In the genomic region with DNA sequence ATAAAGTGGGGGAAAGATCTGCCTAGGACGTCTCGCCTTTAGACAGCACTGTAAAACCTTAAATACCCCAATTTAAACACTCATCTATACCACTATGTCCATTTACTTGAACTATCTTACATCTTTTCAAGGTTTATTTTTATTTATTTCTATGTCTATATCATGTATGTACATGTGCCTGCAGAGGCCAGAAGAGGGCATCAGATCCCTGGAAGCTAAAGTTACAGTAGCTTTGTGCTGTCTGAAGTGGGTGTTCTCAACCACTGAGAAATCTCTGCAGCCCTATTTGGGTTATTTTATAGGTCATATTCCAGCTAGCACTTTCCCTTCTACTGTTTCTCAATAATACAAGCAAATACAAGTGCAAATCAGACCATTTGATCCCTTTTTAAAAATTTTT, we compare ENCODE assay signal across 12 mouse cellular contexts. TPM values are rescaled to one million over a fixed set of nuclear protein-coding genes. Genes with fewer than 3 reads are reported as not detected.
DNase-seq lines count a peak whose midpoint lies in the region; ATAC-seq and TF ChIP-seq lines count a peak whose summit lies in the region.
"Had no signal": no experiment of that assay in that cellular context is flagged by ENCODE, and none has a peak within 500 bp of the region (broad histone marks: within the 10 kb centered on the region; RNA-seq: fewer than 3 reads in every experiment).

No protein-coding gene starts in this region.

- H3K36me3 ChIP-seq in heart, adult 2 months (ENCODE audit: control insufficient read depth, insufficient read depth, low read length): peaks cover 10% of the 10 kb centered on the region
- H3K36me3 ChIP-seq in liver, embryonic 14.5 days (replicated peaks; ENCODE audit: control insufficient read depth, insufficient read depth, low read depth): peaks cover 66% of the 10 kb centered on the region
- H3K36me3 ChIP-seq in liver, embryonic 11.5 days (ENCODE audit: control insufficient read depth, insufficient read depth, low read length): peaks cover 44% of the 10 kb centered on the region

- H3K79me2 ChIP-seq in heart, adult 2 months (replicated peaks; ENCODE audit: control insufficient read depth, insufficient read depth, low read length): no peaks in the 10 kb centered on the region

- H3K4me3 ChIP-seq in heart, adult 2 months: no peak overlapping the region
- no peak overlapping the region for H3K4me3 ChIP-seq in liver, embryonic 14.5 days (ENCODE audit: insufficient read depth in 1 of 2, low read depth in 2 of 2, low read length in 2 of 2)
- no peak overlapping the region for H3K4me3 ChIP-seq in liver, embryonic 11.5 days (ENCODE audit: low read depth, low read length)
- H3K4me3 ChIP-seq: heart, embryonic 12.5 days; limb, embryonic 13.5 days had no signal

- no peaks in the 10 kb centered on the region for H3K4me1 ChIP-seq in heart, adult 2 months (ENCODE audit: control insufficient read depth, insufficient read depth, low read length)
- H3K4me1 ChIP-seq in liver, embryonic 14.5 days (replicated peaks; ENCODE audit: control insufficient read depth in 2 of 2, insufficient read depth in 2 of 2, low read length in 1 of 2): no peaks in the 10 kb centered on the region
- H3K4me1 ChIP-seq in liver, embryonic 11.5 days (replicated peaks; ENCODE audit: control insufficient read depth, insufficient read depth, low read length): no peaks in the 10 kb centered on the region
- H3K4me1 ChIP-seq: heart, embryonic 12.5 days; limb, embryonic 13.5 days had no signal

- no peak for TF ChIP-seq POLR2A in heart, adult 2 months (IDR thresholded peaks at IDR 0.05; ENCODE audit: insufficient read depth, low read depth, low read length)

- no peaks in the 10 kb centered on the region for H3K9me3 ChIP-seq in liver, embryonic 14.5 days (ENCODE audit: control insufficient read depth, low read length)
- H3K9me3 ChIP-seq in liver, embryonic 11.5 days (ENCODE audit: control insufficient read depth, low read length): no peaks in the 10 kb centered on the region
- H3K9me3 ChIP-seq: heart, embryonic 12.5 days; limb, embryonic 13.5 days had no signal

- no peaks in the 10 kb centered on the region for H3K27me3 ChIP-seq in heart, adult 2 months (ENCODE audit: control insufficient read depth, insufficient read depth, low read length)
- no peaks in the 10 kb centered on the region for H3K27me3 ChIP-seq in liver, embryonic 14.5 days (ENCODE audit: control insufficient read depth, insufficient read depth, low read length)
- no peaks in the 10 kb centered on the region for H3K27me3 ChIP-seq in liver, embryonic 11.5 days (replicated peaks; ENCODE audit: control insufficient read depth, insufficient read depth, low read length)
- H3K27me3 ChIP-seq: heart, embryonic 12.5 days; limb, embryonic 13.5 days had no signal

- H3K9ac ChIP-seq in heart, adult 2 months (ENCODE audit: low read depth, low read length): no peak overlapping the region
- no peak overlapping the region for H3K9ac ChIP-seq in liver, embryonic 14.5 days (replicated peaks)
- no peak overlapping the region for H3K9ac ChIP-seq in liver, embryonic 11.5 days (ENCODE audit: low read depth, low read length)
- H3K9ac ChIP-seq: heart, embryonic 12.5 days; hindbrain, embryonic 14.5 days; limb, embryonic 13.5 days had no signal

- TF ChIP-seq CTCF in heart, adult 2 months (IDR thresholded peaks at IDR 0.05): peak; percentile 59
- TF ChIP-seq CTCF in liver, embryonic 14.5 days (IDR thresholded peaks at IDR 0.05; ENCODE audit: low read depth): peak; percentile 13; the same call in 1 of the 2 replicates

- H3K4me2 ChIP-seq in liver, embryonic 14.5 days (ENCODE audit: low read depth): no peak overlapping the region
- no peak overlapping the region for H3K4me2 ChIP-seq in liver, embryonic 11.5 days
- H3K4me2 ChIP-seq: heart, embryonic 12.5 days; hindbrain, embryonic 14.5 days; limb, embryonic 13.5 days had no signal

- WGBS in heart, adult 2 months: 89% methylated on average over 2 of the region's 2 CpGs
- WGBS in liver, embryonic 14.5 days (ENCODE audit: insufficient replicate concordance): 80% methylated on average over 2 of the region's 2 CpGs
- WGBS in liver, embryonic 11.5 days: 87% methylated on average over 2 of the region's 2 CpGs

- ATAC-seq in liver, embryonic 14.5 days (ENCODE audit: insufficient read depth): no peak
- no peak for ATAC-seq in liver, embryonic 11.5 days (replicated peaks; ENCODE audit: low FRiP score)
- no peak for ATAC-seq in frontal cortex, adult (ENCODE audit: low TSS enrichment)

- intact Hi-C loops in heart, adult 2 months (cut with DNase I): loop anchor here (5.0 kb wide), 1 partner anchor 265 kb away; no protein-coding TSS in a partner anchor
- intact Hi-C loops in heart, postnatal 14 days (cut with DNase I): loop anchor here (5.0 to 10.0 kb wide), 3 partner anchors 85 to 413 kb away; no protein-coding TSS in a partner anchor

- no peak overlapping the region for H3K27ac ChIP-seq in heart, adult 2 months
- no peak overlapping the region for H3K27ac ChIP-seq in liver, embryonic 14.5 days
- no peak overlapping the region for H3K27ac ChIP-seq in liver, embryonic 11.5 days (ENCODE audit: low read depth, low read length)
- H3K27ac ChIP-seq: hindbrain, embryonic 14.5 days; limb, embryonic 13.5 days had no signal

- no peak for DNase-seq in heart, adult 2 months
- no peak for DNase-seq in heart, postnatal 14 days
- no peak for DNase-seq in liver, embryonic 14.5 days (ENCODE audit: low read depth in 3 of 3, low spot score in 3 of 3)
- DNase-seq in liver, embryonic 11.5 days (ENCODE audit: low spot score): no peak
- DNase-seq in 416B (ENCODE audit: low read depth): peak; percentile 45
- DNase-seq in adipocyte (ENCODE audit: low spot score): peak; percentile 40
- DNase-seq in embryo, embryonic 10.5 days (ENCODE audit: low spot score): no peak
- DNase-seq: lung, postnatal 14 days had no signal

- TF ChIP-seq EP300 in heart, adult 2 months (IDR thresholded peaks at IDR 0.05; ENCODE audit: insufficient read depth, low read depth, low read length): no peak
- no peak for TF ChIP-seq EP300 in liver, embryonic 14.5 days (IDR thresholded peaks at IDR 0.05; ENCODE audit: low read depth)

RNA-seq across cellular contexts. Expression of a gene that starts 22.1 kb away (rescaled TPM):
- 10 to 100 TPM; 65.6 to 70.2 TPM for total RNA-seq in heart, adult 2 months (2021)
- 28.0 and 67.6 TPM in 2 replicates for polyA plus RNA-seq in heart, adult 2 months (2012; rRNA removed)
- total RNA-seq in heart, postnatal 14 days (2021): 10 to 100 TPM; 77.8 to 81.2 TPM
- 175 and 241 TPM in 2 replicates for polyA plus RNA-seq in liver, embryonic 14.5 days (2012; rRNA removed)
- polyA plus RNA-seq in liver, embryonic 14.5 days (2014; fragmentation: Nextera tagmentation; extraction: Ambion mirVana): 488 and 500 TPM in 2 replicates
- polyA plus RNA-seq in liver, embryonic 11.5 days (2014; fragmentation: Nextera tagmentation; extraction: Ambion mirVana): 690 and 722 TPM in 2 replicates

RNA-seq across cellular contexts. Expression of a gene that starts 28.5 kb away (rescaled TPM):
- 1 to 10 TPM; 3.2 to 3.3 TPM for total RNA-seq in heart, adult 2 months (2021)
- 2.3 and 5.5 TPM in 2 replicates for polyA plus RNA-seq in heart, adult 2 months (2012; rRNA removed)
- total RNA-seq in heart, postnatal 14 days (2021): 1 to 10 TPM; 3.4 to 5.8 TPM
- 0.27 and 1.4 TPM in 2 replicates for polyA plus RNA-seq in liver, embryonic 14.5 days (2012; rRNA removed)
- polyA plus RNA-seq in liver, embryonic 14.5 days (2014; fragmentation: Nextera tagmentation; extraction: Ambion mirVana): not detected in 2 replicates
- polyA plus RNA-seq in liver, embryonic 11.5 days (2014; fragmentation: Nextera tagmentation; extraction: Ambion mirVana): not detected in 2 replicates
- polyA plus RNA-seq: heart, embryonic 12.5 days; hindbrain, embryonic 14.5 days; limb, embryonic 13.5 days had no signal

RNA-seq across cellular contexts. Expression of a gene that starts 28.9 kb away (rescaled TPM):
- 10 to 100 TPM; 14.5 to 15.0 TPM for total RNA-seq in heart, adult 2 months (2021)
- polyA plus RNA-seq in heart, adult 2 months (2012; rRNA removed): 2.5 and 6.2 TPM in 2 replicates
- total RNA-seq in heart, postnatal 14 days (2021): 10 to 100 TPM; 28.3 to 29.5 TPM
- polyA plus RNA-seq in liver, embryonic 14.5 days (2012; rRNA removed): 1.4 and 1.6 TPM in 2 replicates
- polyA plus RNA-seq in liver, embryonic 14.5 days (2014; fragmentation: Nextera tagmentation; extraction: Ambion mirVana): 1.6 and 1.7 TPM in 2 replicates
- 4.4 and 4.5 TPM in 2 replicates for polyA plus RNA-seq in liver, embryonic 11.5 days (2014; fragmentation: Nextera tagmentation; extraction: Ambion mirVana)

RNA-seq across cellular contexts. Expression of a gene that starts 57.7 kb away (rescaled TPM):
- under 1 TPM; 0.36 to 0.73 TPM for total RNA-seq in heart, adult 2 months (2021)
- 0.45 and 0.47 TPM in 2 replicates for polyA plus RNA-seq in heart, adult 2 months (2012; rRNA removed)
- total RNA-seq in heart, postnatal 14 days (2021): under 1 TPM; 0.19 to 0.51 TPM
- polyA plus RNA-seq in liver, embryonic 14.5 days (2012; rRNA removed): 0.69 and 1.1 TPM in 2 replicates
- polyA plus RNA-seq in liver, embryonic 14.5 days (2014; fragmentation: Nextera tagmentation; extraction: Ambion mirVana): 0.33 and 0.55 TPM in 2 replicates
- polyA plus RNA-seq in liver, embryonic 11.5 days (2014; fragmentation: Nextera tagmentation; extraction: Ambion mirVana): 0.62 and 0.78 TPM in 2 replicates
- polyA plus RNA-seq: hindbrain, embryonic 14.5 days had no signal

Comparison
In these comparisons a context has a peak if more than half of its experiments do, and no peak if none do; other contexts are left out.
1. DNase-seq: peak in 416B (single experiment) and adipocyte (single experiment); none in heart, adult 2 months (0 of 2), heart, postnatal 14 days (0 of 2), liver, embryonic 14.5 days (0 of 3), liver, embryonic 11.5 days (single experiment) and embryo, embryonic 10.5 days (single experiment).